Mouse (Mus musculus): ENCODE data around the gene Tmem14c.
A peak's percentile ranks its signal among the peaks of the same experiment; 100 is the strongest.
"Not testable (repeated sequence)": the region's sequence is repeated elsewhere in the genome, so short reads cannot be mapped to it uniquely, and the experiment has no call there.

The Tmem14c gene

DNA sequence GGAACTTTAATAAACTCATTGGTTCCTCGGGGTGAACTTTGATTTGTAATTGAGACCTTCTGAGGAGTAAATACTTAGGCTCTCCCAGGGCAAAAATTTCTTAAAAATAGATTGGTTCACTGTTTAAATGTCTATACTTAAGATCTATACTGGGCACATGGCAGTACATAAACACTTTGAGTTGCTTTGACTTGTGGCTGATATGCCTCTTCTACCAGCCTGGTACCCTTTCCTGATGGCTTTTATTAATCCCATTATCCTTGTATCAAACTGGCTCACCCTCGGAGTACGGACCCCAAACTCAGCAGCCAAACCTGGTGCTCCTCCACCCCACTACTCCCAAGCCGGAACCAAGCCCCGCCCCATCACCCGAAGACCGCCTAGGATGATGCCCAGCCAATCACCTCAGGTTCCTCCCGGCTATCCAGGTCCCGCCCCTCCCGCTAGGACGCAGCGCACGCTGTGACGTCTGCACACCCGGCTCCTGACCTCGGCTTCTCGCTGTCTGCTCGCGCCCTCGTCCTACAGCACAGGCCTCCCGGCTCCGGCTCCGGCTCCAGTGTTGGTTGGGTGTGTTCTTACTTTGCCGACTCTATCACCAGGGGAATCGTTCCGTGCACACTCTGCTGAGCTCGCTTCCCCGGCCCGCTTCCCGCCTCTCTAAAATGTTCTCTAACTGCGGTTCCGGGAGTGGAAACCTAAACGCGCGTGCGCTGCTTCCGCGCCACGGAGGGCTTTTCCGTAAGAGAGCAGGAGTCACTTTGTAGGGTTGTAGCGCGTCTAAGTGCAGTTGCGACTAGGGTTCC, at the start of gene Tmem14c:
Gene Tmem14c (plus strand): TSS at position 464 of the 806 bp plus-strand sequence.
- DNase-seq (ENCODE audit: extremely low read depth, low read depth) = peak; percentile 84

DNA sequence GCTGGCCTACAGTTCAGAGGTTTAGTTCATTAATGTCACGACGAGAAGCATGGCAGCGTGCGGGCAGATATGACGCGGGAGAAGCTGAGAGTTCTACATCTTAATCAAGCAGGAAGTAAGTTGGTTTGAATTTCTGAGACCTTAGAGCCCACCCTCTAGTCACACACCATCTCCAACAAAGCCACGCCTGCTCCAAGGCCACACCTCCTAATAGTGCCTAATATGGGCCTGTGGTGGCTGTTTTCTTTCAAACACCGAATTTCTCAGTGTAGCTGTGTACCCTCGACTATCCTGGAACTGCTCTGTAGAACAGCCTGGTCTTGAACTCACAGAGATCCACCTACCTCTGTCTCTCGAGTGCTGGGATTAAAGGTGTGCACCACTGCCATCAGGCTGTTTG, 48.5 kb upstream of the Tmem14c start:
- no peak for DNase-seq (ENCODE audit: extremely low read depth, low read depth)

- peak; percentile 39 for DNase-seq (ENCODE audit: extremely low read depth, low read depth)
Measured at GRCm38 (mm10) chr13:40968564-40968963, 47.5 kb upstream of the Tmem14c start.

GRCm38 (mm10) chr13:40969761-40970390, 46.2 kb upstream of the Tmem14c start:
- DNase-seq (ENCODE audit: extremely low read depth, low read depth) = no peak

- DNase-seq (ENCODE audit: extremely low read depth, low read depth) = no peak
Measured at GRCm38 (mm10) chr13:40971261-40971660, 44.8 kb upstream of the Tmem14c start.

- DNase-seq (ENCODE audit: extremely low read depth, low read depth) = no peak
Measured at GRCm38 (mm10) chr13:40971831-40972230, 44.3 kb upstream of the Tmem14c start.

- DNase-seq (ENCODE audit: extremely low read depth, low read depth) = no peak
Measured at GRCm38 (mm10) chr13:40972976-40973375, 43.1 kb upstream of the Tmem14c start.

DNA sequence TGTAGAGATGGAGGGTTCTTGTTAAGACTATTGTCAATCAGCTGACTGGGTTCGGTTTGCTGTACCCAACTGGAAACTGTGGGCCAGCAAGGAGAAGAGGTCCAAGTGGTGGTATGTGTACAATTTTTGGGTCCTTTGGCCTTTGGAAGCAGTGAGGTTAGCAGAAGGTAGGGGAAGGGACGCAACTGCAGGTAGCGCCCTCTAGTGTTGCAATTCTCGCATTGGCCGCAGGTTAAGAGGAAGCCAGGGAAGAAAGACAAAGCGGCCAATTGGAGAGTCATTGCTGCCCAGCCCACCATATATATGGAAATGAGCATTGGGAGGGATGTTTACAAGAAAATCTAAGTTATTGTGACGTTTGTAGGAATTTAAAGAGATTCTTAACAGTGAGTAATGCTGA, 38.5 kb upstream of the Tmem14c start:
- DNase-seq (ENCODE audit: extremely low read depth, low read depth) = no peak

GRCm38 (mm10) chr13:40978652-40979051, 37.4 kb upstream of the Tmem14c start:
- DNase-seq (ENCODE audit: extremely low read depth, low read depth) = no peak

GRCm38 (mm10) chr13:40979321-40979720, 36.8 kb upstream of the Tmem14c start:
- no peak for DNase-seq (ENCODE audit: extremely low read depth, low read depth)

DNA sequence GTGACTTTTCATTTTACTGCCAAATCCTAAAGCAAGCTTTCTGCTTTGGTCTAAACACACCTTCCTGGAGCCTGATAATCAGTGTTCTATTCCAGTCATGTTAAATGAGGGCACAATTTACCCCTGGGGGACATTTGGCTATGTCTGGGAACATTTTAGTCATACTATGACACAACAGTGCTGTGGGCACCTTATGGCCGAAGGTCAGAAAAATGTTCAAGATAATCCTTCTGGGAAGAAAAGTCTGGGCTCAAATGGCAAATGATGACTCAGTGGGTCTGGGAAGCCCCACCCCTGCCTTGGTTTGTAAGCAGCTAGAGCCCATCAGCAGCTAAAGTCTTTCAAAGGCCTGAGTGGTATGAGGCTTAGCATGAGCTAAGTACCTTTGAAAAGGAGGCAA, 33.3 kb upstream of the Tmem14c start:
- no peak for DNase-seq (ENCODE audit: extremely low read depth, low read depth)

GRCm38 (mm10) chr13:40986081-40986480, 30.0 kb upstream of the Tmem14c start:
- no peak for DNase-seq (ENCODE audit: extremely low read depth, low read depth)

- DNase-seq (ENCODE audit: extremely low read depth, low read depth) = peak; percentile 37
Measured at GRCm38 (mm10) chr13:40987608-40988303, 28.3 kb upstream of the Tmem14c start.

DNA sequence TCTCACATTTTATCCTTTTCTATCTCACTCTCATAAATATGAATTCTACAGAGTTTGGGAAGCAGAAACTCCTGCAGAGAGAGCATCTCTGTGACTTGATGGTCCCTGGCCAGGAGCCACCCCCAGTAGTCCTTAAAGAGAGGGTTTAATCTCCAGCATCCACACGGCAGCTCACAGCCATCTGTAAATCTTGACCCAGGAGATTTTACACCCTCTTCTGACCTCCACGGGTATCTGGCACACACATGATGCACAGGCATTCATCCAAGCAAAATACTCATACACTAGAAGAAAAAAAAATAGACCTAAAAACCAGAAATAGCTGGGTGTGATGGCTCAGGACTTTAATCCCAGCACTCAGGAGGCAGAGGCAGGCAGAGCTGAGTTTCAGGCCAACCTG, 27.7 kb upstream of the Tmem14c start:
- DNase-seq (ENCODE audit: extremely low read depth, low read depth) = no peak

DNA sequence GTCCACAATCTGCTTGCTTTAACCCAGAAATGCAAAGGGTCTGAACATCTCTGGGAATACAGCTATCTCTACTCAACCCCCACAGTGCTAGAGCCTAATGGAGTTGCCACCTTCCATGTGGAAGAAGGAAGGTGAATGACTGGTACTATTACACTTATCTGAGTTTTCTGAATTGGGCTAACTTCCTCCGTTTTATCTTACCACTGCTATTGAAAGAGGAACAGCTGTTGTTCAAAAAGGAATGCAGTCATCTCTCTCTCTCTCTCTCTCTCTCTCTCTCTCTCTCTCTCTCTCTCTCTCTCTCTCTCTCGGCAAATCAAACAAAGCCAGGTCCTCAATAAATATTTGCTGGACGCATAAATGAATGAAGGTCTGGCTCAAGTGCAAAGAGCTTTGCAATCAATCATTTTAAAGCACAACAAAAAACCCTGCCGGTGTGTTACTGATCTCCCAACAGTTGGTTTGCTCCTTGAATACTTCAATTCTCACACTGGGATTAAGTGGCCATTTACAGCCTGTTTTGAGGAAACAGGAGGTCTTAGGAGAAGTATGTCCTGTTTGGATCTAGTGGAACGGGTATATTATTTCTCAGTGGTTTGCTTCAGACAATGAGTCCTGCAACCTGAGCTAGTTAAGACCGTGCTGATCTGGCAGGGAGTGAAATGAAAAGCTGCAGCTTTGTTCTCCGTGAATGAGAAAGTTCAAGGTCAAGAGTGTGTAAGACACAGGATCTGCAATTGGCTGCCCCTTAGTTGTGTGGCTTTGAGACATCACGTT, 21.4 kb upstream of the Tmem14c start:
- DNase-seq (ENCODE audit: extremely low read depth, low read depth) = peak; percentile 65

DNA sequence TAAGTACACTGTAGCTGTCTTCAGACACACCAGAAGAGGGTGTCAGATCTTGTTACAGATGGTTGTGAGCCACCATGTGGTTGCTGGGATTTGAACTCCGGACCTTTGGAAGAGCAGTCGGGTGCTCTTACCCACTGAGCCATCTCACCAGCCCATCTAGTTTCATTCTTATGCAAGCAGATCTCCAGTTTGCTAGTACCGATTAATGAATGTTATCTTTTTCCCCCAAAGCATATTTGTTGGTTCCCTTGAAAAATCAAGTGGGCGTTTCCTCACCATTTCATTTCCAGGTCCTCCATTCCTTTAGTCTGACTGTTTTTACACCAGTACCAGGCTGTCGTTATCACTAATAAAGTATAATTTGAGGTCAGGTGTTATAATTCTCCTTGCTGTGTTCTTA, 17.6 kb upstream of the Tmem14c start:
- DNase-seq (ENCODE audit: extremely low read depth, low read depth) = not testable (repeated sequence)

DNA sequence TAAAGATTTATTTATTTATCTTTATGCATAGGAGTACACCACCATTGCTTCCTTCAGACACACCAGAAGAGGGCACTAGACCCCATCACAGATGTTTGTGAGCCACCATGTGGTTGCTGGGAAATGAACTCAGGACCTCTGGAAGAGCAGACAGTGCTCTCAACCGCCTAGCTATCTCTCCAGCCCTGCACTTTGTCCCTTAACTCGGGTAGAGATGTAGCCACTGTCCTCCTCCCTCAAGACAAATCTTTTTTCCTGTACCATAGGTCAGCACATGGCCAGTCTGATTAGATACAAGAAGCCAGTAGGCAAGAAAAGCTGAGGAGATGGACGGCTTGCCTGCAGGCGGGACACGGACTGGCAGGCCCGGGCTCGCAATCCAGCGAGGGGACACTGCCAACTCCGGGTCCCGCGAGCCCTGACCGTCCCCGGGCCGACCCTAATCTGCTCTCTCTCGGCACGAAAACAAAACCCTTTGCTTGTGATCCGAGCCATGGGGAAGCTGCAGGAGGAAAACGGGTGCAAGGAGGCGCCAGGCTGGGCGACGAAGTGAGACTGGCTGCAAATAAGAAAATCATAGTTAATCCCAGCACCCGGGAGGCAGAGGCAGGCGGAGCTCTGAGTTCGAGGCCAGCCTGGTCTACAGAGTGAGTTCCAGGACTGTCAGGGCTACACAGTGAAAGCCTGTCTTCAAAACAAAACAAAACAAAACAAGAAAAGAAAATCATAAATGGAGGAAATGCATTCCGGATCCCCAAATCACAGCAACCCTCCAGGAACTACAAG, 15.8 kb upstream of the Tmem14c start:
- no peak for DNase-seq (ENCODE audit: extremely low read depth, low read depth)

DNA sequence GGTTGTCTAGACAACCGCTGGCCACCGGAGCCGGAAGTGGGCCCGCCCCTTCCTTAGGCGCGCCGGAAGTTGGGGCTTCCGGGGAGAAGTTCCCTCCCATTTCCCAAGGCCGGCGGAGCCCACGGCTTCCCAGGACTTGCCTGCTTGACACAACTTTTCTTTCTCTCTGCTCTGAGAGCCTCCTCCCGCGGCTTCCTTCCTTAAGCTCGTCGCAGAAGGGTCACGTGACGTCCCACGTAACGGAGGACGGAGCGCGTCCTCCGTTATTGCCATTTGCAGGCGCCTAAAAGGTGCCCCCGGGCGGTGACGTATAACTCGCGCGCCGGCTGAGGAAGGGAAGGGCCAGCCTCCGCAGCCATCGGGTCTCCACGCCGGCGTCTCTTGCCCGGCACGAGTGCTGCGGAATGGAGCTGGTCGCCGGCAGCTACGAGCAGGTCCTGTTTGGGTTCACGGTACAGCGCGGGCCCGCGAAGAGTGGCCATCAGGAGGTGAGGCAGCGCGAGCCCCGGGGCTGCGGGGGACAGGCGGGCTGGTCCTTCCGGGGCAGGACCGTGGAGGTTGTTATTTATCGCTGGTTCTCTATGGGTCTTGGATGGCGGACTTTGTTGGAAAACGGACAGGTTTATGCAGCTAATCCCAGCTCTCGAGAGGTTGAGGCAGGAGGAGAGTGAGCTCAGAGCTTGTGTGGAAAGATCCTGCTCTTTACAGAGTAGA, 15.0 kb upstream of the Tmem14c start, which contains the start of gene Pak1ip1:
Gene Pak1ip1 (plus strand): TSS at position 98 of the 714 bp plus-strand sequence.
- peak; percentile 82 for DNase-seq (ENCODE audit: extremely low read depth, low read depth)

DNA sequence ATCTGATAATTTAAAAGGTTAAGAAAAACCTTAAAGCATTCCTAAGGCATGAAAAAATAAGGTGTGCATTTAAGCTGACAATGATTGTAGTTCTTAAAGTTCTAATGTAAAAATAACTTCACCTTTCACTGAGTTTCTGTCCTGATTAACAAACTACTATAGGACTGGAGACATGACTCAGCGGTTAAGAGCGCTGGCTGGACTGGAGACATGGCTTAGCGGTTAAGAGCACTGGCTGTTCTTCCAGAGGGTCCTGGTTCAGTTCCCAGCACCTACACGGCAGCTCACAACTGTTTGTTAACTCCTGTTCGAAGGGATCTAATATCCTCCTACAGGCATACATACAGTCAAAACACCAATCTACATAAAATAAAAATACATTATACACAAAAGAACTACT, 14.1 kb upstream of the Tmem14c start:
- no peak for DNase-seq (ENCODE audit: extremely low read depth, low read depth)

GRCm38 (mm10) chr13:41006244-41006643, 9.8 kb upstream of the Tmem14c start:
- no peak for DNase-seq (ENCODE audit: extremely low read depth, low read depth)
